Mouse (Mus musculus): ENCODE measurements around the gene Upk1a. TPM values are rescaled to one million over a fixed set of nuclear protein-coding genes. Genes with fewer than 3 reads are reported as not detected.
A peak's percentile ranks its signal among the peaks of the same experiment; 100 is the strongest.

Upk1a gene
- polyA plus RNA-seq, 1 experiment from 2014 or later: 0.25 TPM

DNA sequence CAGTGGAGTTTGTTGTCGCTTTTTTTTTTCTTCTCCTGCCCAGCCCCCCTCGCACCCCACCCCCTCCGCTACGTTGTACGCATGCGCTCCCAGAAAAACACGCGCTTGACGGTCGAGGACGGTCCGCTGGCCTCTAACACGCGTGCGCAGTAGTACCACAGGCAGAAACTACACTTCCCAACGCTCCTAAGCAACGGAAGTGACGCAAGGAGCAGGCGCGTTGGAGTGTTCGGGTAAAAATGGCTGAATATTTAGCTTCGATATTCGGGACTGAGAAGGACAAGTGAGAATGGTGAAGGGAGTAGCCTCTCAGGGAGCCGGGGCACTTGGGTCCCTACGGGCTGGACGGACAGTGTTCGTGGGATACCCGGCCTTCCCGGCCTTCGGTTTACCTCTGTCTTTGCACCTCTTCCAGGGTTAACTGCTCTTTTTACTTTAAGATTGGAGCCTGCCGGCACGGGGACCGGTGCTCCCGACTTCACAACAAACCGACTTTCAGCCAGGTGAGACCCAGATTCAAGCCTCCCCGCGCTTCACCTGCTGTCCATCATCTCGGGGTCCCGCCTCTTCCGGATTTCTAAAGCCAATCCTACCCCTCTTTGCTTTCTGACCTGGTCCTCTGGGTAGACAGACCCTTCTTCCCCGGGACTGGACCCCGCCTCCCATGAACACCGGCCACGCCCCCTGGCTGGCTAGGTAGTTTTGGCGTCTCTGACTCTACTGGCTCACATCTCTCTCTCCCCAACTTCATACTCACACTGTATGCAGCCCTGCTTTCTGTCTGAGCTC, 49.3 kb downstream of the Upk1a start, which contains the start of the genes U2af1l4, Gm49396 and Psenen:
Gene U2af1l4 (plus strand): TSS at position 185 of the 789 bp plus-strand sequence.
Gene Gm49396 (plus strand): TSS at position 228 of the 789 bp plus-strand sequence.
Gene Psenen (minus strand): TSS at position 511 of the 789 bp plus-strand sequence.
- Histone ChIP-seq H3K4me2 (peak within 1 kb of the TSS; percentile 82), H3K27me3 (replicated peaks) (no peaks in the 10 kb centered on the region), H3K4me3 (peak within 1 kb of the TSS; percentile 83), H3K9ac (peak within 1 kb of the TSS; percentile 79), H3K27ac (peak within 1 kb of the TSS; percentile 96), H3K9me3 (replicated peaks) (no peaks in the 10 kb centered on the region), H3K36me3 (peaks cover 43% of the 10 kb centered on the region), H3K4me1 (peaks cover 40% of the 10 kb centered on the region)
- ATAC-seq: peak; percentile 83
- WGBS (ENCODE audit: insufficient replicate concordance): under 1% methylated on average over 45 of the region's 45 CpGs

DNA sequence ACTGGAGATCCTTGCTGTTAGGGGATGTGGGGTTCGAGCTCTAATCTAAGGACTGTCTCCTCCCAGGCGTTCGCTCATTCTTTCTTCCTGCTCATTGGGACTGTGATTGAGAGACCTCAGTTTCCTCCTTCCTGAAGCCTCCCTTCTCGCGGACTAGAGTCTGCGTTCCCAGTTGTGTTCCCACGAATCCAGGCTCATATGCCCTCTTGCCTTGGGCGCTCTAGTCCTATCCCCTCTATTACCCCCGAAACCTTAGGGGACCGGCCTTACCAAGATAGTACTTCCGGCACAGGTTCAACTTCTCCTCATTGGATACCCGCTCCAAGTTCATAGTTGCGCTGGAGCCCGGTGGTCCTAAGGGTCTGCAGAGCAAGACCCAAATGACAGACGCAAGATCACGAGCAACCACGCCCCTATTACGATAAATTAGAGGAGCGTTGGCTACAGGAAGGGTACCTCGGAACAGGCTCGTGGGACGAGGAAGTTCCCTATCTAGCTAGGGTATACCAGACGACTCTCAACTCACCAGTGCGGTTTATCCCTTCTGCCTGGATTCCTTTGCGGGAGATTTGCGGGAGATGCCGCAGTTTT, 50.0 kb downstream of the Upk1a start:
- Histone ChIP-seq H3K9me3 (replicated peaks) (no peaks in the 10 kb centered on the region), H3K36me3 (peaks cover 41% of the 10 kb centered on the region), H3K27me3 (replicated peaks) (no peaks in the 10 kb centered on the region), H3K4me3 (peak overlapping the region; percentile 83), H3K4me2 (peak overlapping the region; percentile 82), H3K9ac (peak overlapping the region; percentile 75), H3K4me1 (peaks cover 47% of the 10 kb centered on the region), H3K27ac (peak overlapping the region; percentile 83)
- WGBS (ENCODE audit: insufficient replicate concordance): under 1% methylated on average over 27 of the region's 27 CpGs
- no peak for ATAC-seq

DNA sequence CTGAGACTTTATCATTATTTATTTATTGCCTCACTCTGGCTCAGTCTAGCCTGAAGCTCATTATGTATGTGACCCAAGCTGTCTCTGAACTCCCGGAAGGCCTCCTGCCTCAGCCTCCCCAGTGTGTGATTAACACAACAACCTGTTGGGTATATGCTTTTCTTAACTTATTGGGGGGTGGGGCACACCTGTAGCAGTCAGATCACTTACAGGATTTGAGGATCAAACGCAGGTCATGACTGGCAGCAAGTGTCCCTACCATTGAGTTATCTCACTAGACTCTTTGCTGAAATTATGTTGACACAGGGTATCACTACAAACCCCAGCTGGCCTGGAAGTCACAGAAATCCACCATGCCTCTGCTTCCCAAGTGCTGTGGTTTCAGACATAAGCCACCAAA, 52.4 kb downstream of the Upk1a start:
- 73% methylated on average over 2 of the region's 2 CpGs for WGBS (ENCODE audit: insufficient replicate concordance)
- peak overlapping the region; percentile 80 for H3K4me2 ChIP-seq
- peak overlapping the region; percentile 63 for H3K9ac ChIP-seq
- H3K9me3 ChIP-seq (replicated peaks): no peaks in the 10 kb centered on the region
- ATAC-seq: no peak
- H3K4me1 ChIP-seq: peaks cover 53% of the 10 kb centered on the region
- H3K27me3 ChIP-seq (replicated peaks): no peaks in the 10 kb centered on the region
- peaks cover 41% of the 10 kb centered on the region for H3K36me3 ChIP-seq
- peak overlapping the region; percentile 88 for H3K27ac ChIP-seq
- peak overlapping the region; percentile 79 for H3K4me3 ChIP-seq

- H3K4me1 ChIP-seq: peaks cover 53% of the 10 kb centered on the region
- H3K4me3 ChIP-seq: peak within 1 kb of the TSS; percentile 79
- peaks cover 41% of the 10 kb centered on the region for H3K36me3 ChIP-seq
- H3K9ac ChIP-seq: peak within 1 kb of the TSS; percentile 76
- no peaks in the 10 kb centered on the region for H3K27me3 ChIP-seq (replicated peaks)
- WGBS (ENCODE audit: insufficient replicate concordance): 1% methylated on average over 20 of the region's 20 CpGs
- H3K27ac ChIP-seq: peak within 1 kb of the TSS; percentile 88
- H3K9me3 ChIP-seq (replicated peaks): no peaks in the 10 kb centered on the region
- peak; percentile 82 for ATAC-seq
- peak within 1 kb of the TSS; percentile 80 for H3K4me2 ChIP-seq
Measured at GRCm38 (mm10) chr7:30559443-30559954, 53.1 kb downstream of the Upk1a start, which contains the start of gene Lin37. Gene Lin37, minus strand, starts transcription at chr7:30559838.

- Histone ChIP-seq H3K36me3 (peaks cover 43% of the 10 kb centered on the region), H3K9me3 (replicated peaks) (no peaks in the 10 kb centered on the region), H3K4me3 (peak overlapping the region; percentile 79), H3K27me3 (replicated peaks) (no peaks in the 10 kb centered on the region), H3K9ac (peak overlapping the region; percentile 76), H3K4me1 (peaks cover 49% of the 10 kb centered on the region), H3K27ac (peak overlapping the region; percentile 88), H3K4me2 (peak overlapping the region; percentile 80)
- 8% methylated on average over 12 of the region's 12 CpGs for WGBS (ENCODE audit: insufficient replicate concordance)
- ATAC-seq: peak; percentile 40
Measured at GRCm38 (mm10) chr7:30558656-30559442, 53.8 kb downstream of the Upk1a start.

- Histone ChIP-seq H3K27me3 (replicated peaks) (no peaks in the 10 kb centered on the region), H3K4me3 (peak overlapping the region; percentile 79), H3K9me3 (replicated peaks) (no peaks in the 10 kb centered on the region), H3K36me3 (peaks cover 43% of the 10 kb centered on the region), H3K4me1 (peaks cover 53% of the 10 kb centered on the region), H3K9ac (peak overlapping the region; percentile 76), H3K4me2 (peak overlapping the region; percentile 80), H3K27ac (peak overlapping the region; percentile 88)
- no peak for ATAC-seq
- WGBS (ENCODE audit: insufficient replicate concordance): 89% methylated on average over 13 of the region's 13 CpGs
Measured at GRCm38 (mm10) chr7:30557901-30558514, 54.6 kb downstream of the Upk1a start.

GRCm38 (mm10) chr7:30556894-30557536, 55.6 kb downstream of the Upk1a start:
- 88% methylated on average over 18 of the region's 18 CpGs for WGBS (ENCODE audit: insufficient replicate concordance)
- no peak overlapping the region for H3K4me2 ChIP-seq

DNA sequence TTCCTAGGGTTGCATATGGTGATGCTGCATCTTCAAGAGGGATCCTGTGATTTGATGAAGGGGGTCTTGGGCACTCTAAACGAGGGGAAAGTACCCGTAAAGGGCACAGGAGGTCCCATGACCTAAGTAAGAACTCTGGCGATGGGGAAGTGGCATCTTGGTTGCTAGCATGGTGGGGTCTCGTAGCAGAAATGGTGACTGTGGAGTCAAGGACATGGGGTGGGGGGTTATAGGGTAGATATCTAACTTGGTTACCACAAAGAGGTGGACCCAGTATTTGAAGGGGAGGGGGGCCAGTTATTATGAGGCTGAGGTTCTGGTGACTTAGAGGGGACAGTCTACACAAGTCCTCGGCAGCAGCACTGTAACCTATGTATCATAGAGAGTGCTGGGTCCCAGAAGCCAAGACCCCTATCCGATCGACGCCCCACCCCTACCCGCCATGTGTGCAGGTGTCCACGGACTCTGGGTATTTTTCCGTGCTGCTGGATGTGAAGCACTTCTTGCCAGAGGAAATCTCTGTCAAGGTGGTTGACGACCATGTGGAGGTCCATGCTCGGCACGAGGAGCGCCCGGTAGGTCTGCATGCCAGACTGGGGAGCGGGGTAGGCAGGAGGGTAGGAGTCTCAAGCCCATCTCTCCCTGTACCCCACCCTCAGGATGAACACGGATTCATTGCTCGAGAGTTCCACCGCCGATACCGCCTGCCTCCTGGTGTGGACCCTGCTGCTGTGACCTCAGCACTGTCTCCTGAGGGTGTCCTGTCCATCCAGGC, 58.6 kb downstream of the Upk1a start:
- 86% methylated on average over 22 of the region's 22 CpGs for WGBS (ENCODE audit: insufficient replicate concordance)
- Histone ChIP-seq H3K4me1 (peaks cover 49% of the 10 kb centered on the region), H3K4me2 (peak overlapping the region; percentile 99), H3K9ac (peak overlapping the region; percentile 91), H3K27ac (0 out of 2 replicates have a peak overlapping the region, but pooled peaks have one; percentile 94), H3K9me3 (replicated peaks) (no peaks in the 10 kb centered on the region), H3K4me3 (peak overlapping the region; percentile 72), H3K36me3 (peaks cover 44% of the 10 kb centered on the region), H3K27me3 (replicated peaks) (no peaks in the 10 kb centered on the region)
- no peak for ATAC-seq

More at GRCm38 (mm10) chr7:30556894-30557536, 55.6 kb downstream of the Upk1a start:
- H3K9ac ChIP-seq: no peak overlapping the region
- H3K4me1 ChIP-seq: peaks cover 54% of the 10 kb centered on the region
- no peak for ATAC-seq
- H3K27me3 ChIP-seq (replicated peaks): no peaks in the 10 kb centered on the region
- no peak overlapping the region for H3K27ac ChIP-seq
- H3K36me3 ChIP-seq: peaks cover 43% of the 10 kb centered on the region
- H3K4me3 ChIP-seq: no peak overlapping the region
- H3K9me3 ChIP-seq (replicated peaks): no peaks in the 10 kb centered on the region
